Mouse (Mus musculus) G1E (cell line): ENCODE measurements around the gene Vangl1.

Experiments
- CTCF ChIP-seq: IDR thresholded peaks from 2 replicates; pipeline ENCODE4 v1.5.1; 2012; ENCODE audit warnings: low read depth, low read length, inconsistent platforms, mixed read lengths
- GATA1 ChIP-seq: IDR thresholded peaks from 2 replicates; pipeline ENCODE4 v1.6.1; 2012; ENCODE audit warnings: borderline replicate concordance, low read length, inconsistent platforms, mixed read lengths
- GATA2 ChIP-seq: IDR thresholded peaks from 2 replicates; pipeline ENCODE4 v1.6.1; 2012; ENCODE audit warnings: low read depth, low read length, inconsistent platforms, borderline replicate concordance
- TAL1 ChIP-seq: conservative IDR thresholded peaks from 2 replicates; pipeline ENCODE4 v1.6.1; 2012; ENCODE audit warnings: low read depth, low read length, inconsistent platforms, mixed read lengths

DNA sequence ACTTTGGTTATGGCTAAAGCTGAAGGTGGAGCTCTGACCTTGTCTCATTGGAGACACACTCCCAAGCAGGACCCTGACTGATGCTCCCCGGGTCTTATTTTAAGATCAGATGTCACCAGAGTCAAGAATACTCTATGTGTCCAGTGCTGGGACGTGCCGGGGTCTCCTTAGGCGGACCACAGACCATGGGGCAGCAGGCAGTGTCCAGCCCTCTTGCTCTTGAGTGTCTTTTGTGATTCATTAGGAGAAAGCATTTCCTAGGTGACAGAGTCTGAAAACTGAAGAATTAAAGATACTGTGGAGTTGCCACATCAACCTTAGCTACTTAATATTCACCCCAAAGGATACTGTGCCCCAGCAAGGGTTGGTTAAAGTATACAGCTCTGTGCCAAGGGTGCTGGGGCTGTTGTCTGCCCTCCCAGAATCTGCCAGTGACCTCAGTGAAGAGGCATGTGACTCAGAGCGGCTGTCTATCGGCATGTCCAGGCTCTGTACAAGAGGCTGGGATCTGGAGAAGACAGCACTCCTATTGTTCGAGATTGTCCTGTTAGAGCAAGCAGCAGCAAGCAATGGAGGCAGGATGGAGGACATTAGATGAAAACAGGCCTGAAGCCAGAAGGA, 92.4 kb downstream of the Vangl1 start:
- TF ChIP-seq CTCF (no peak), GATA1 (no peak), TAL1 (no peak), GATA2 (no peak)
